Mouse (Mus musculus): ENCODE measurements around the gene Clic3. TPM values are rescaled to one million over a fixed set of nuclear protein-coding genes. Genes with fewer than 3 reads are reported as not detected.
A peak's percentile ranks its signal among the peaks of the same experiment; 100 is the strongest.
"Not testable (repeated sequence)": the region's sequence is repeated elsewhere in the genome, so short reads cannot be mapped to it uniquely, and the experiment has no call there.

The Clic3 gene
- not detected in 2 replicates for polyA plus RNA-seq (2012; ENCODE audit: insufficient read depth, insufficient read length, low replicate concordance, missing spikeins)

DNA sequence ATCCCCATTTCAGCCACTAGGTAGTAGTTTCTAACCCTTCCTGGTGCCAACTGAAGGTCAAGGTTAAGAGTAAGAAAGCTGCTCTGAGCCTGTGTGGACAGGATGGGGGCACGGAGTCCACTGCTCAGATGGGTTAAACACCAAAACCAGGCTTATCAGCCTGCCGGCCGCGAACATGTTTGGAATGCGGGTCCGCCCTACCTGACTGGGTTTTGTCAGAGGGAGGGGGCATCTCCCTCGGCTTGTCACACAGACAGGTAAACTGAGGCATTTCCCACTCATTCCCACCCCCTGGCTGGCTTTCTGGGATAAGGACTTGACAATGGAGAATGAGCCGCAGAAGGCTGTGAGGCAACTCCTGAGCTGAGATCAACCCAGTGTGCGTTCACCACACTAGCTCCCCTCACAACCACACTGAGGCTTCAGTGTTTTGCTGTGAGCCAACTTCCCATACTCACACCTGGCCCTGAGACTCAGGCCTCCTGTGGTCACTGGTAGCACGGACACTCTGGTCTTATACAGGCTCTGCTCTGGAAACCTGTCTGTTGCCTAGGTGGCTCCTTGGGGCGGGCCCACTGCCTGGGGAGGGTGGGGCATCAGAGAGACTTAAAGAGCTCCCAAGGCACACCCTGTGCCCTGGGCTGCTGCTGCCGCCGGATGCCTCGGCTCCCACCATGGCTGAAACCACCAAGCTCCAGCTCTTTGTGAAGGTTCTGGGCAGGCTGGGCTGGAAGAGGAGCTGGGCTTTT, at the start of gene Clic3:
Clic3 (plus strand) TSS at position 634 of the 749 bp plus-strand sequence.
- Histone ChIP-seq H3K4me3 (ENCODE audit: insufficient read depth, low read depth, low read length) (no peak within 1 kb of the TSS), H3K27ac (ENCODE audit: insufficient read depth, low read depth, low read length) (no peak within 1 kb of the TSS), H3K4me1 (ENCODE audit: control insufficient read depth, insufficient read depth, low read length) (peaks cover 17% of the 10 kb centered on the region)
- TF ChIP-seq CTCF (IDR thresholded peaks at IDR 0.05; ENCODE audit: insufficient read depth, low read depth, low read length) (no peak), POLR2A (IDR thresholded peaks at IDR 0.05; ENCODE audit: insufficient read depth, low read depth, low read length) (no peak)
- 64% methylated on average over 14 of the region's 14 CpGs for WGBS

- WGBS, result 88% methylated on average over 10 of the region's 10 CpGs
- Histone ChIP-seq H3K4me3 (ENCODE audit: insufficient read depth, low read depth, low read length) (no peak overlapping the region), H3K27ac (ENCODE audit: insufficient read depth, low read depth, low read length) (no peak overlapping the region), H3K4me1 (ENCODE audit: control insufficient read depth, insufficient read depth, low read length) (peaks cover 11% of the 10 kb centered on the region)
- TF ChIP-seq POLR2A (IDR thresholded peaks at IDR 0.05; ENCODE audit: insufficient read depth, low read depth, low read length) (no peak), CTCF (IDR thresholded peaks at IDR 0.05; ENCODE audit: insufficient read depth, low read depth, low read length) (no peak)
These were observed 47.7 kb upstream of the Clic3 start for GRCm38 (mm10) chr2:25408908-25409307.

GRCm38 (mm10) chr2:25413436-25413835, 43.2 kb upstream of the Clic3 start:
- H3K4me1 ChIP-seq (ENCODE audit: control insufficient read depth, insufficient read depth, low read length); H3K27ac ChIP-seq (ENCODE audit: insufficient read depth, low read depth, low read length); H3K4me3 ChIP-seq (ENCODE audit: insufficient read depth, low read depth, low read length): not testable (repeated sequence)

DNA sequence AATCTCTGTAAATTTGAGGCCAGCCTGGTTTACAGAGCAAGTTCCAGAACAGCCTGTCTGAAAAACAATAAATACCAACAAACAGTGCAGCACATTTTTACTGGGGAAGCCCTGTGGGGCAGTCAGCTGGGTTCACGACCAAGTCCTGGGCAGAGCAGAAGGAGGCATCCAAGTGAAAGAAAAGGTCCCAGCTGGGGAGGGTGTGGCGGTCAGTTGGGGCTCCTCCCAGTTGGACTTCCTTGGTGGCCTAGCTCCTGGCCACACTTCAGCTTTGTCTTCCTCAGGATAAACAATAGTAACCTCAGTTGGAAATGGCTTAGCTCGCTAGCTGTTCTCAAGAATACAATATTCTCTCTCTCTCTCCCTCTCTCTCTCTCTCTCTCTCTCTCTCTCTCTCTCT, 39.2 kb upstream of the Clic3 start:
- WGBS, result 45% methylated on average over 3 of the region's 3 CpGs
- TF ChIP-seq POLR2A (IDR thresholded peaks at IDR 0.05; ENCODE audit: insufficient read depth, low read depth, low read length) (no peak), CTCF (IDR thresholded peaks at IDR 0.05; ENCODE audit: insufficient read depth, low read depth, low read length) (no peak)
- Histone ChIP-seq H3K4me1 (ENCODE audit: control insufficient read depth, insufficient read depth, low read length) (peaks cover 5% of the 10 kb centered on the region), H3K27ac (ENCODE audit: insufficient read depth, low read depth, low read length) (no peak overlapping the region), H3K4me3 (ENCODE audit: insufficient read depth, low read depth, low read length) (no peak overlapping the region)

DNA sequence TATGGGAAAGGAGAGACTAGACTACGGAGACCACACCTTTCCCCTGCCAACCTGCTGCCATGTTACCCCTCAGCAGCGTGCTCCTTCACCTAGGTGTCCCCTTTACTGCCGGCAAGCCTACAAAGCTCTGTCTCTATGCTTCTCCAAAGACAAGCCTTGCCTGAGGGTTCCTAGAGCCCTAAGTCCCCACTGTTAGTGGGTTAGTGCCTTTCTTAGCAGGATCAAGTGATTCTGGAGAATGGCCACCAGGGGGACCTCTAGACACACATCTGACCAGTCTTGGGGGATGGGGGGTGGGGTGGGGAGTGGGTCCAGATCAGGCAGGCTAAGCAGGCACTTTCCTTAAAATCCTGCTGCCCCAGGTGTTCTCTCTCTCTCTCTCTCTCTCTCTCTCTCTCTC, 34.7 kb upstream of the Clic3 start:
- Histone ChIP-seq H3K27ac (ENCODE audit: insufficient read depth, low read depth, low read length) (no peak overlapping the region), H3K4me3 (ENCODE audit: insufficient read depth, low read depth, low read length) (no peak overlapping the region), H3K4me1 (ENCODE audit: control insufficient read depth, insufficient read depth, low read length) (peaks cover 5% of the 10 kb centered on the region)
- no peak for TF ChIP-seq POLR2A (IDR thresholded peaks at IDR 0.05; ENCODE audit: insufficient read depth, low read depth, low read length)
- no peak for TF ChIP-seq CTCF (IDR thresholded peaks at IDR 0.05; ENCODE audit: insufficient read depth, low read depth, low read length)
- WGBS, result 22% methylated on average over 3 of the region's 3 CpGs

- Histone ChIP-seq H3K4me3 (ENCODE audit: insufficient read depth, low read depth, low read length) (no peak within 1 kb of the TSS), H3K27ac (ENCODE audit: insufficient read depth, low read depth, low read length) (no peak within 1 kb of the TSS), H3K4me1 (ENCODE audit: control insufficient read depth, insufficient read depth, low read length) (peaks cover 5% of the 10 kb centered on the region)
- TF ChIP-seq CTCF (IDR thresholded peaks at IDR 0.05; ENCODE audit: insufficient read depth, low read depth, low read length) (no peak), POLR2A (IDR thresholded peaks at IDR 0.05; ENCODE audit: insufficient read depth, low read depth, low read length) (no peak)
- 77% methylated on average over 17 of the region's 17 CpGs for WGBS
These were observed 33.8 kb upstream of the Clic3 start, which contains the start of gene Fut7 for GRCm38 (mm10) chr2:25422587-25423410. Gene Fut7 (plus strand): TSS chr2:25423267.

DNA sequence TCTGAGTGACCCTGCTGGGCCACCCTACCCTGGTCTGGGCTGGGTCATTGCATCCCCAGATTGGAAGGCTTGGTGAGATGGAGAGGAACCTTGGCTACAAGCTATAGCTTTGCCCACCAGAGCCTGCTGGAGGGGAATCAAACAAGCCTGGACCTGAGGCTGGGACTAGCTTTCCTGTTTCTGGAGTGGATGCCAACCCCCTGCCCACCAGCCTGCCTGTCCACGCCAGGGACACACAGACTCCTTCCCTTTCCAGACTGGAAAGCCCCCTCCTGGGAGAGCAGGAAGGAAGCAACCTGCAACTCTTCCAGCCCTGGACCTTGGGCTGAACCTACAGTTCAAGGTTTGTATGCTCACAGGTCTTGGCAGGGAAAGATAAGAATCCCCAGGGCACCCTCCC, 33.0 kb upstream of the Clic3 start:
- TF ChIP-seq CTCF (IDR thresholded peaks at IDR 0.05; ENCODE audit: insufficient read depth, low read depth, low read length) (no peak), POLR2A (IDR thresholded peaks at IDR 0.05; ENCODE audit: insufficient read depth, low read depth, low read length) (no peak)
- H3K4me1 ChIP-seq (ENCODE audit: control insufficient read depth, insufficient read depth, low read length), result peaks cover 5% of the 10 kb centered on the region
- 83% methylated on average over 1 of the region's 1 CpGs for WGBS
- no peak overlapping the region for H3K27ac ChIP-seq (ENCODE audit: insufficient read depth, low read depth, low read length)
- no peak overlapping the region for H3K4me3 ChIP-seq (ENCODE audit: insufficient read depth, low read depth, low read length)

- peaks cover 20% of the 10 kb centered on the region for H3K4me1 ChIP-seq (ENCODE audit: control insufficient read depth, insufficient read depth, low read length)
- TF ChIP-seq CTCF (IDR thresholded peaks at IDR 0.05; ENCODE audit: insufficient read depth, low read depth, low read length) (no peak), POLR2A (IDR thresholded peaks at IDR 0.05; ENCODE audit: insufficient read depth, low read depth, low read length) (no peak)
- WGBS, result 57% methylated on average over 27 of the region's 27 CpGs
- no peak overlapping the region for H3K4me3 ChIP-seq (ENCODE audit: insufficient read depth, low read depth, low read length)
- H3K27ac ChIP-seq (ENCODE audit: insufficient read depth, low read depth, low read length), result no peak overlapping the region
These were observed 31.2 kb upstream of the Clic3 start for GRCm38 (mm10) chr2:25425481-25425880.

DNA sequence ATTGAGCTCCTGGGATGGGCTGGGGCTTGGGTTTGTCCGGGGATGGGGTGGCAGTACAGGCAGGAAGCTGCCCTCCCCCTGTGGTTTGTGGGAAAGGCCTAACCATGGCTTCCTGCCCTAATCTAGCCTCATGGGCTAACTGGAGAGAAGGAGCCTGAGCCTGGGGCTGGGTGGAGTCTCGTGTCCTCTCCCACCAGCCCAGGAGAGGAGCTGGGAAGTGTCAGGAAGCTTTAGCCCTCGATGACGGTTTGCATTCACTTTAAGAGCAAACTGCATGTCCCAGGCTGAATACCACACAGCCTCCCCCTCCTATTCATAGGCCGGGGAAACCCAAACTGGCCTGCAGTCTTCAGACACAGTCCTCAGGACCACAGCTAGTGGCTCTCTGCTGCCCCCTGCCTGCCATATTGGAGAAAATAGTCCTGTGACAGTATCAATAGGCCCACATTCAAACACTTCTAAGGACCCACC, 29.9 kb upstream of the Clic3 start:
- TF ChIP-seq CTCF (IDR thresholded peaks at IDR 0.05; ENCODE audit: insufficient read depth, low read depth, low read length) (peak; percentile 37; the same call in 1 of the 2 replicates), POLR2A (IDR thresholded peaks at IDR 0.05; ENCODE audit: insufficient read depth, low read depth, low read length) (no peak)
- 34% methylated on average over 5 of the region's 5 CpGs for WGBS
- no peak overlapping the region for H3K27ac ChIP-seq (ENCODE audit: insufficient read depth, low read depth, low read length)
- H3K4me1 ChIP-seq (ENCODE audit: control insufficient read depth, insufficient read depth, low read length), result peaks cover 32% of the 10 kb centered on the region
- H3K4me3 ChIP-seq (ENCODE audit: insufficient read depth, low read depth, low read length), result no peak overlapping the region
